Mouse (Mus musculus): ENCODE measurements around the gene Gm11236. TPM values are rescaled to one million over a fixed set of nuclear protein-coding genes. Genes with fewer than 3 reads are reported as not detected.

The Gm11236 gene
- not detected for polyA plus RNA-seq (2017; shearing (Covaris generic))

DNA sequence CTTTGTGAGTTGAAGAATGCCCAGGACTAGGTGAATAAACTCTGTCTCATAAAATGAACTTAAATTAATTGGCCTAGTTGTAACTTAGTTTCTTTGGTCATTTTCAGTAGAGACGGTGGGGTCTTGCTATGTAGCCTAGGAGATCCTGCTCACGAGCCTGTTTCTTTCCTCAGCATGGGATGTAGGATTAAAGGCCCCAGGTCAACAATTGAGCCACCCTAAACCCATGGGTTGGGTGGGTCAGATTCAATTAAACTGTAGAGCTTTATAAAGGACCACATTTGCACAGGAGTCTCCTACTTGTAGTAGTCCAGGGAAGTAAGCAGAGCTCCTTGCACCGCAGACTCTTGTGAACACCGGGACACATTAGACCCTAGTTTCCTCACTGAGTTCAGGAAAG lies at the start of gene Gm11236:
Gene Gm11236, plus strand, starts transcription at position 301 of the 400 bp plus-strand sequence.

DNA sequence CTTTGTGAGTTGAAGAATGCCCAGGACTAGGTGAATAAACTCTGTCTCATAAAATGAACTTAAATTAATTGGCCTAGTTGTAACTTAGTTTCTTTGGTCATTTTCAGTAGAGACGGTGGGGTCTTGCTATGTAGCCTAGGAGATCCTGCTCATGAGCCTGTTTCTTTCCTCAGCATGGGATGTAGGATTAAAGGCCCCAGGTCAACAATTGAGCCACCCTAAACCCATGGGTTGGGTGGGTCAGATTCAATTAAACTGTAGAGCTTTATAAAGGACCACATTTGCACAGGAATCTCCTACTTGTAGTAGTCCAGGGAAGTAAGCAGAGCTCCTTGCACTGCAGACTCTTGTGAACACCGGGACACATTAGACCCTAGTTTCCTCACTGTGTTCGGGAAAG lies 30.3 kb upstream of the Gm11236 start, which contains the start of gene Gm11238:
Gene Gm11238, plus strand, starts transcription at position 301 of the 400 bp plus-strand sequence.

DNA sequence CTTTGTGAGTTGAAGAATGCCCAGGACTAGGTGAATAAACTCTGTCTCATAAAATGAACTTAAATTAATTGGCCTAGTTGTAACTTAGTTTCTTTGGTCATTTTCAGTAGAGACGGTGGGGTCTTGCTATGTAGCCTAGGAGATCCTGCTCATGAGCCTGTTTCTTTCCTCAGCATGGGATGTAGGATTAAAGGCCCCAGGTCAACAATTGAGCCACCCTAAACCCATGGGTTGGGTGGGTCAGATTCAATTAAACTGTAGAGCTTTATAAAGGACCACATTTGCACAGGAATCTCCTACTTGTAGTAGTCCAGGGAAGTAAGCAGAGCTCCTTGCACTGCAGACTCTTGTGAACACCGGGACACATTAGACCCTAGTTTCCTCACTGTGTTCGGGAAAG lies 15.2 kb upstream of the Gm11236 start, which contains the start of gene Gm11237:
Gene Gm11237, plus strand, starts transcription at position 301 of the 400 bp plus-strand sequence.

DNA sequence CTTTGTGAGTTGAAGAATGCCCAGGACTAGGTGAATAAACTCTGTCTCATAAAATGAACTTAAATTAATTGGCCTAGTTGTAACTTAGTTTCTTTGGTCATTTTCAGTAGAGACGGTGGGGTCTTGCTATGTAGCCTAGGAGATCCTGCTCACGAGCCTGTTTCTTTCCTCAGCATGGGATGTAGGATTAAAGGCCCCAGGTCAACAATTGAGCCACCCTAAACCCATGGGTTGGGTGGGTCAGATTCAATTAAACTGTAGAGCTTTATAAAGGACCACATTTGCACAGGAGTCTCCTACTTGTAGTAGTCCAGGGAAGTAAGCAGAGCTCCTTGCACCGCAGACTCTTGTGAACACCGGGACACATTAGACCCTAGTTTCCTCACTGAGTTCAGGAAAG lies 30.1 kb downstream of the Gm11236 start, which contains the start of gene Gm11239:
Gene Gm11239, plus strand, starts transcription at position 301 of the 400 bp plus-strand sequence.

DNA sequence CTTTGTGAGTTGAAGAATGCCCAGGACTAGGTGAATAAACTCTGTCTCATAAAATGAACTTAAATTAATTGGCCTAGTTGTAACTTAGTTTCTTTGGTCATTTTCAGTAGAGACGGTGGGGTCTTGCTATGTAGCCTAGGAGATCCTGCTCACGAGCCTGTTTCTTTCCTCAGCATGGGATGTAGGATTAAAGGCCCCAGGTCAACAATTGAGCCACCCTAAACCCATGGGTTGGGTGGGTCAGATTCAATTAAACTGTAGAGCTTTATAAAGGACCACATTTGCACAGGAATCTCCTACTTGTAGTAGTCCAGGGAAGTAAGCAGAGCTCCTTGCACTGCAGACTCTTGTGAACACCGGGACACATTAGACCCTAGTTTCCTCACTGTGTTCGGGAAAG lies 45.3 kb downstream of the Gm11236 start, which contains the start of gene Gm428:
Gene Gm428, plus strand, starts transcription at position 301 of the 400 bp plus-strand sequence.

Other genes with a start within 250 kb of the Gm11236 start
- not detected for gene Gm11487, start 233.0 kb upstream of the Gm11236 start, polyA plus RNA-seq (2017; shearing (Covaris generic))
- gene Gm11238, start 30.2 kb upstream of the Gm11236 start, polyA plus RNA-seq (2017; shearing (Covaris generic)) = not detected
- gene Gm11237, start 15.1 kb upstream of the Gm11236 start, polyA plus RNA-seq (2017; shearing (Covaris generic)) = not detected
- gene Gm11239, start 30.2 kb downstream of the Gm11236 start, polyA plus RNA-seq (2017; shearing (Covaris generic)) = not detected
- not detected for gene Gm428, start 45.4 kb downstream of the Gm11236 start, polyA plus RNA-seq (2017; shearing (Covaris generic))
- not detected for gene Rasef, start 152.9 kb downstream of the Gm11236 start, polyA plus RNA-seq (2017; shearing (Covaris generic))
- not detected for gene Gm11758, start 238.1 kb downstream of the Gm11236 start, polyA plus RNA-seq (2017; shearing (Covaris generic))

Measured in CD4-positive, CD25-positive, alpha-beta regulatory T cell, adult 9 weeks (primary cell).